Mouse (Mus musculus): ENCODE data around the gene Parvb.

DNA sequence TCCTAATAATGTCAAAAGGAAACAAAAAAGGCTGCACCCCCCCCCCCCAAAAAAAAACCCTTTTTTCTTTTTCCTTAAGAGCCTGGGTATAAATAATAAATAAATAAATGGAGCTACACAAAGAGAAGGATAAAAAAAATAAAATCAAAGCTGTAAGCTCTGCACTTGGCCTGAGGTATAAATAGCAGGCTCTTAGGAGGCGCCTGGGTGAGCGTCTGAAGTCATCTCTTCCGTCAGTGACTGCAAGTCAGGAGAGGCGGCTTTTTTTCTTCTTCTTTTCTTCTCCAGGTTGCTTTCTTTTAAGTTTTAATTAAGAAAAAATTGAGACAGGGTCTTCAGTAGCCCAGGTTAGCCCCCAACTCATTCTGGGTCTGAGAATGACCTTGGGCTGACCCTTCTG lies 34.4 kb downstream of the Parvb start:
- TF ChIP-seq CTCF (conservative IDR thresholded peaks at IDR 0.05; ENCODE audit: low read length) = no peak
- no peak for TF ChIP-seq NANOG (IDR thresholded peaks at IDR 0.05; ENCODE audit: borderline replicate concordance, low read length)
- no peak for TF ChIP-seq POU5F1 (IDR thresholded peaks at IDR 0.05; ENCODE audit: borderline replicate concordance, low read length)
